Mouse (Mus musculus): ENCODE measurements at regions not wholly inside any gene's neighbourhood (a gene's known extent, or its start where the extent isn't known, plus 50 kb on each side); places are given as distances from the start of the nearest gene placed in this dataset.
A peak's percentile ranks its signal among the peaks of the same experiment; 100 is the strongest.

DNA sequence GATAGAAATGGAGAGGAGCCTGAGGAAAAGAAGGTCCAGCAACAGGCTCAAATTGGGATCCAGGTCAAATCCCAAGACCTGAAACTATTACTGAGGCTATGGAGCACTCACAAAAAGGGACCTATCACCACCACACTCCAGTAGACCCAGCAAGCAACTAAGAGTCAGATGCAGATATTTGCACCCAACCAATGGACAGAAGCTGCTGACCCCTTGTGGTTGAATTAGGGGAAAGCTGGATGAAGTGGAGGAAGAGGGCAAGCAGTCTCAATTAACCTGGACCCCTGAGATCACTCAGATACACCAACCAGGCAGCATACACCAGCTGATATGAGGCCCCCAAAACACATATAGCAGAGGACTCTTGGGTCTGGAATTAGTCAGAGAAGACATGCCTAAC, 938.1 kb upstream of the Lrfn5 start:
- Histone ChIP-seq H3K4me2 (replicated peaks; ENCODE audit: low read depth) (no peak overlapping the region), H3K27me3 (ENCODE audit: control insufficient read depth, insufficient read depth, low read length) (no peaks in the 10 kb centered on the region), H3K36me3 (ENCODE audit: control insufficient read depth, insufficient read depth, low read length) (no peaks in the 10 kb centered on the region), H3K4me3 (ENCODE audit: low read depth, low read length) (no peak overlapping the region), H3K9me3 (ENCODE audit: control insufficient read depth, low read length) (no peaks in the 10 kb centered on the region), H3K9ac (ENCODE audit: low read length) (no peak overlapping the region), H3K4me1 (replicated peaks; ENCODE audit: control insufficient read depth, insufficient read depth) (no peaks in the 10 kb centered on the region), H3K27ac (replicated peaks) (no peak overlapping the region)
- ATAC-seq (ENCODE audit: low FRiP score, low TSS enrichment) (no peak), DNase-seq (ENCODE audit: low spot score) (no peak)
- peak; percentile 60 for TF ChIP-seq CTCF (IDR thresholded peaks at IDR 0.05; ENCODE audit: low read depth)
- TF ChIP-seq EP300 (optimal IDR thresholded peaks at IDR 0.05): no peak
